Mouse (Mus musculus) myocyte (in vitro differentiated cells): ENCODE results near the gene Ruvbl1.

Source experiments
- E2F4 ChIP-seq: IDR thresholded peaks from one replicate; pipeline ENCODE4 v1.6.1; 2011; ENCODE audit warnings: mild to moderate bottlenecking, control low read depth, moderate library complexity; ENCODE audit not compliant: insufficient read depth
- POLR2A ChIP-seq: IDR thresholded peaks from one replicate; pipeline ENCODE4 v1.6.1; 2011; ENCODE audit warnings: low read depth, mild to moderate bottlenecking, control low read depth, moderate library complexity; ENCODE audit not compliant: insufficient read length
- TCF3 ChIP-seq: IDR thresholded peaks from one replicate; pipeline ENCODE4 v1.6.1; 2011; ENCODE audit warnings: low read depth, control low read depth; ENCODE audit not compliant: insufficient read length

GRCm38 (mm10) chr6:88521821-88522220 is 56.6 kb downstream of the Ruvbl1 start:
- TF ChIP-seq TCF3 (no peak), POLR2A (no peak), E2F4 (no peak)
